Mouse (Mus musculus): ENCODE results near the gene Ebf3. TPM values are rescaled to one million over a fixed set of nuclear protein-coding genes. Genes with fewer than 3 reads are reported as not detected.

The Ebf3 gene
- polyA plus RNA-seq, 1 experiment from 2014 or later = 1.5 TPM

DNA sequence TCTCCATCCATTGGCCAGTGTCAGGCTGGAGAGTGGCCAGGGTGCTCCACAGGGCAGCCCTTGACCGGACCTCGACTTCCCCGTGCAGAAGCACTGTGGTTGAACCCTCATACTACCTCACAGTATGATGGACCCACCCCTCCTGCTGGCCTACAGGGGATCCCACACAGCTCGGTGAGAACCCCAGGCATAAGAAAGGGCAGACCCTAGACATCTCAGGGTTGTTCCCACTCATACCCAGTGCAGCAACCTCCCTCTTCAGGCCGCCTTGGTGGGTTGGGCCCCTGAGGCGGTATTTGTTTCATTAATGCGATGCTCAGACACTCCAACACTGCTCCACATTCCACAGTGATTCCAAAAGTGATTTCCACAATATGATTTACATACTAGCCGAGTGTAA is 51.9 kb downstream of the Ebf3 start:
- no peaks in the 10 kb centered on the region for H3K9me3 ChIP-seq
- no peaks in the 10 kb centered on the region for H3K36me3 ChIP-seq
- no peak overlapping the region for H3K4me3 ChIP-seq (replicated peaks)
- 80% methylated on average over 8 of the region's 8 CpGs for WGBS
- H3K9ac ChIP-seq = no peak overlapping the region
- no peak for ATAC-seq (ENCODE audit: insufficient read depth, low FRiP score, low read depth)
- no peak overlapping the region for H3K27ac ChIP-seq
- H3K4me1 ChIP-seq = peaks cover 7% of the 10 kb centered on the region; the same call in 1 of the 2 replicates
- no peak overlapping the region for H3K4me2 ChIP-seq
- H3K27me3 ChIP-seq (replicated peaks) = peaks cover 12% of the 10 kb centered on the region

GRCm38 (mm10) chr7:137246213-137246872 is 67.9 kb downstream of the Ebf3 start:
- Histone ChIP-seq H3K9ac (no peak overlapping the region), H3K9me3 (no peaks in the 10 kb centered on the region), H3K4me1 (no peaks in the 10 kb centered on the region), H3K36me3 (no peaks in the 10 kb centered on the region), H3K27ac (no peak overlapping the region), H3K4me2 (no peak overlapping the region), H3K27me3 (replicated peaks) (0 out of 2 replicates have a peak, but pooled peaks cover 3% of the 10 kb centered on the region), H3K4me3 (replicated peaks) (no peak overlapping the region)
- ATAC-seq (ENCODE audit: insufficient read depth, low FRiP score, low read depth) = no peak
- 42% methylated on average over 11 of the region's 11 CpGs for WGBS

DNA sequence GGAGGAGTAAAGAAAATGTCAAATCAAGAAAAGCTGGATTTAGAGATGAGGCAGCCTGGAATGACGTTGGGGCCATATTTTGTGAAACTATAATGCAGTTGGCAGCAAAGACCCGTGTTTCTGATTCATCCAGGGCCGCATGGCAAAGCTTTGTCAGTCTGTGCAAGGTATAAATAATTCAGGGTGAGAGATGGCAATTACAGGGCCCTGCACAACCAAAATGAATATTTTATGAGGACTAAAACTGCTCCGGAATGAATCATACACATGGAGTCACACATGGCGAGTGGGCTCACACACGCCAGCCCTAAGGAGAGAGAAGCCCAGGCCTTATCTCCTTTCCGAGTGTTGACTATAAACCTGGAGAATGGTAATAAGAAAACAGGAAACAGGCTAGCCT is 69.4 kb downstream of the Ebf3 start:
- Histone ChIP-seq H3K36me3 (no peaks in the 10 kb centered on the region), H3K9me3 (no peaks in the 10 kb centered on the region), H3K4me2 (no peak overlapping the region), H3K27ac (no peak overlapping the region), H3K27me3 (replicated peaks) (peaks cover 8% of the 10 kb centered on the region; the same call in 1 of the 2 replicates), H3K4me3 (replicated peaks) (no peak overlapping the region), H3K9ac (no peak overlapping the region), H3K4me1 (no peaks in the 10 kb centered on the region)
- no peak for ATAC-seq (ENCODE audit: insufficient read depth, low FRiP score, low read depth)
- 82% methylated on average over 7 of the region's 7 CpGs for WGBS

- no peak for ATAC-seq (ENCODE audit: insufficient read depth, low FRiP score, low read depth)
- no peak overlapping the region for H3K27ac ChIP-seq
- H3K9me3 ChIP-seq = no peaks in the 10 kb centered on the region
- H3K4me2 ChIP-seq = no peak overlapping the region
- no peaks in the 10 kb centered on the region for H3K4me1 ChIP-seq
- no peaks in the 10 kb centered on the region for H3K36me3 ChIP-seq
- no peak overlapping the region for H3K9ac ChIP-seq
- 92% methylated on average over 8 of the region's 8 CpGs for WGBS
- no peak overlapping the region for H3K4me3 ChIP-seq (replicated peaks)
- peaks cover 12% of the 10 kb centered on the region; the same call in 1 of the 2 replicates for H3K27me3 ChIP-seq (replicated peaks)
These were observed 73.8 kb downstream of the Ebf3 start for GRCm38 (mm10) chr7:137240481-137240880.

GRCm38 (mm10) chr7:137239542-137240133 is 74.6 kb downstream of the Ebf3 start:
- Histone ChIP-seq H3K4me1 (no peaks in the 10 kb centered on the region), H3K9ac (no peak overlapping the region), H3K36me3 (no peaks in the 10 kb centered on the region), H3K27me3 (replicated peaks) (peaks cover 12% of the 10 kb centered on the region; the same call in 1 of the 2 replicates), H3K27ac (no peak overlapping the region), H3K9me3 (no peaks in the 10 kb centered on the region), H3K4me3 (replicated peaks) (no peak overlapping the region), H3K4me2 (no peak overlapping the region)
- no peak for ATAC-seq (ENCODE audit: insufficient read depth, low FRiP score, low read depth)
- WGBS = 74% methylated on average over 5 of the region's 5 CpGs

GRCm38 (mm10) chr7:137237419-137237818 is 76.8 kb downstream of the Ebf3 start:
- H3K4me2 ChIP-seq = no peak overlapping the region
- H3K9me3 ChIP-seq = no peaks in the 10 kb centered on the region
- no peaks in the 10 kb centered on the region for H3K36me3 ChIP-seq
- no peak for ATAC-seq (ENCODE audit: insufficient read depth, low FRiP score, low read depth)
- no peak overlapping the region for H3K4me3 ChIP-seq (replicated peaks)
- no peak overlapping the region for H3K27ac ChIP-seq
- H3K27me3 ChIP-seq (replicated peaks) = peaks cover 9% of the 10 kb centered on the region; the same call in 1 of the 2 replicates
- 75% methylated on average over 12 of the region's 12 CpGs for WGBS
- H3K9ac ChIP-seq = no peak overlapping the region
- no peaks in the 10 kb centered on the region for H3K4me1 ChIP-seq

GRCm38 (mm10) chr7:137223823-137224222 is 90.4 kb downstream of the Ebf3 start:
- peaks cover 2% of the 10 kb centered on the region; the same call in 1 of the 2 replicates for H3K4me1 ChIP-seq
- 0 out of 2 replicates have a peak, but pooled peaks cover 4% of the 10 kb centered on the region for H3K27me3 ChIP-seq (replicated peaks)
- WGBS = 79% methylated on average over 3 of the region's 3 CpGs
- no peak overlapping the region for H3K27ac ChIP-seq
- no peak overlapping the region for H3K4me2 ChIP-seq
- no peaks in the 10 kb centered on the region for H3K36me3 ChIP-seq
- H3K4me3 ChIP-seq (replicated peaks) = no peak overlapping the region
- no peak for ATAC-seq (ENCODE audit: insufficient read depth, low FRiP score, low read depth)
- H3K9me3 ChIP-seq = no peaks in the 10 kb centered on the region
- no peak overlapping the region for H3K9ac ChIP-seq

DNA sequence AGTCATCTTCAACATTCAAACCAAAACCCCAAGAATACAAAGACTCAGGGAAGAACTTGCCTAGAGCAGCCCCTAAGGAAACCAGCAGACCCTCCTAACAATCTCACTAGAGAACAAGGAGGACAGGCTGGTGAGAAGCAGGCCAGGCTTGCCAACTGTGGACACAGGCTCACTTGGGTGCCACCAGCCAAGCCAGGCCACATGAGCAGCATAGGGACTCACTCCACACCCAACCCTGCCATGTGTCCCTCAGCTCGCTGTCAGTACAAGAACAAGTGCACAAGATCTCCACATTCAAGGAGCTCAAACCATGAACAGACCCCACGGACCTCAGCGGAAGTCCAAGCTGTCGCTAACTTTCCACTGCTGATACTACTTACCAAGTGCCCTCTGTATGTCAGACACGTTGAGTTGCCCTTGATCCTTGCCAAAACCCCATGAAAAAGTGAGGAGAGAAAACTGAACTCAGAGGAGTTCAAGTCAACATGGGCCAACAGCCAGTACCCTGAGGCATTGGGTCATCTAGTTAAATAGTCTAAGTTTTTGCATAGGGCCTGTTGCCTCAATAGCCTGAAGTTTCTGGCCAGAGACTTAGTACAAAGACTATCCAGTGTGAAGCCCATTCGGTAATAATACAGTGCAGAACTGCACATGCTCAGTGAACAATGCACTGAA is 91.3 kb downstream of the Ebf3 start:
- no peak for ATAC-seq (ENCODE audit: insufficient read depth, low FRiP score, low read depth)
- WGBS = 93% methylated on average over 6 of the region's 6 CpGs

DNA sequence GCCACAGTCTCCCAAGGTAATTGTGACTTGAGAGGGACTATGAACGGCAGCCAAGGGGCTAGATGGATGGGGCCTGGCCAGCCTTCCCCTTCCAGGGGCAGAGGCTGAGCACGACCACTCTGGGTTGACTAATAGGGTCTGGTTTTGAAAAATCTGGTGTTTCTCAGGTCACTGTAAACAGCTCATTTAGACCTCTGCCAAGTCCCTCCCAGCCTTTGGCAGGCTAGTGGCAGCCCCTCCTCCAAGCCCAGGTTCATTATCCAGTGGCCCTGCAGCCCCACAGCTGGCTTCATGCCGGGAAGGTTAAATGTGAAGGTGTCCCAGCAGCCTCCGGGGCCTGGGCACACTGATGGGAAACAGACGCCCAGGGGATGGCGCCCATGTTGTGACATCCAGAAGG is 92.6 kb downstream of the Ebf3 start:
- Histone ChIP-seq H3K27me3 (replicated peaks) (0 out of 2 replicates have a peak, but pooled peaks cover 4% of the 10 kb centered on the region), H3K4me2 (no peak overlapping the region), H3K9ac (no peak overlapping the region), H3K36me3 (no peaks in the 10 kb centered on the region), H3K4me3 (replicated peaks) (no peak overlapping the region), H3K4me1 (no peaks in the 10 kb centered on the region; the same call in 1 of the 2 replicates), H3K9me3 (no peaks in the 10 kb centered on the region), H3K27ac (no peak overlapping the region)
- 28% methylated on average over 6 of the region's 6 CpGs for WGBS
- no peak; the same call in 1 of the 2 replicates for ATAC-seq (ENCODE audit: insufficient read depth, low FRiP score, low read depth)

More for the DNA sequence above, 91.3 kb downstream of the Ebf3 start:
- no peak overlapping the region for H3K4me2 ChIP-seq
- H3K27ac ChIP-seq = no peak overlapping the region
- no peaks in the 10 kb centered on the region; the same call in 1 of the 2 replicates for H3K4me1 ChIP-seq
- H3K27me3 ChIP-seq (replicated peaks) = 0 out of 2 replicates have a peak, but pooled peaks cover 4% of the 10 kb centered on the region
- H3K9ac ChIP-seq = no peak overlapping the region
- no peak overlapping the region for H3K4me3 ChIP-seq (replicated peaks)
- no peaks in the 10 kb centered on the region for H3K36me3 ChIP-seq
- no peaks in the 10 kb centered on the region for H3K9me3 ChIP-seq

DNA sequence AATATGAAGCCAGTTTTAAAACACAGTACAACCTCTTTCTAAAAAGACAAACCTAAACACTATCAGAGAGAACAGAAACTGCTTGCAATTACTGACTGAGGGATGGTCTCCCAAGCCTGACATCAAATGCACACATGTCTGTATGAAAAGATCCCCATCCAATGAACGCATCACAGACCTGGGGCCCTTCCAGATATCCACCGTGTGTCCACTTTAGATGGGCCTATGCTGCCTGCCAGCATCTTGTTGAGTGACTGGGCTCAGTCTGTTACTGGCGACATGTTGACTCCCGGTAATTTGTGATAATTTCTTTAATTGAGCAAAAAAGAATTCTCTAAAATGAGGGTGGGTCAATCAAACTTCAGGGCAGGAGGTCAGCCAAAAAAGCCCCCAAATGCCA is 93.8 kb downstream of the Ebf3 start:
- Histone ChIP-seq H3K9me3 (no peaks in the 10 kb centered on the region), H3K9ac (no peak overlapping the region), H3K4me1 (no peaks in the 10 kb centered on the region; the same call in 1 of the 2 replicates), H3K27me3 (replicated peaks) (0 out of 2 replicates have a peak, but pooled peaks cover under 1% of the 10 kb centered on the region), H3K27ac (no peak overlapping the region), H3K36me3 (no peaks in the 10 kb centered on the region), H3K4me2 (no peak overlapping the region), H3K4me3 (replicated peaks) (no peak overlapping the region)
- 77% methylated on average over 4 of the region's 4 CpGs for WGBS
- no peak for ATAC-seq (ENCODE audit: insufficient read depth, low FRiP score, low read depth)

- no peak overlapping the region for H3K4me2 ChIP-seq
- H3K9me3 ChIP-seq = no peaks in the 10 kb centered on the region
- no peak overlapping the region for H3K4me3 ChIP-seq (replicated peaks)
- H3K27me3 ChIP-seq (replicated peaks) = no peaks in the 10 kb centered on the region
- no peak overlapping the region for H3K9ac ChIP-seq
- no peaks in the 10 kb centered on the region; the same call in 1 of the 2 replicates for H3K4me1 ChIP-seq
- H3K36me3 ChIP-seq = no peaks in the 10 kb centered on the region
- ATAC-seq (ENCODE audit: insufficient read depth, low FRiP score, low read depth) = no peak
- WGBS = 70% methylated on average over 12 of the region's 12 CpGs
- H3K27ac ChIP-seq = no peak overlapping the region
These were observed 95.5 kb downstream of the Ebf3 start for GRCm38 (mm10) chr7:137218706-137219105.

- Histone ChIP-seq H3K9ac (no peak overlapping the region), H3K4me2 (no peak overlapping the region), H3K4me3 (replicated peaks) (no peak overlapping the region), H3K27ac (no peak overlapping the region), H3K36me3 (no peaks in the 10 kb centered on the region), H3K4me1 (no peaks in the 10 kb centered on the region), H3K9me3 (no peaks in the 10 kb centered on the region), H3K27me3 (replicated peaks) (0 out of 2 replicates have a peak, but pooled peaks cover 2% of the 10 kb centered on the region)
- WGBS = 76% methylated on average over 1 of the region's 1 CpGs
- ATAC-seq (ENCODE audit: insufficient read depth, low FRiP score, low read depth) = no peak
These were observed 100.8 kb downstream of the Ebf3 start for GRCm38 (mm10) chr7:137213444-137213843.

All from stomach, embryonic 15.5 days (tissue).